Mouse (Mus musculus) bone marrow macrophage, adult 2 months (primary cell): ENCODE measurements around the gene Gm49340.

Experiments
- CTCF ChIP-seq: IDR thresholded peaks from 2 replicates; pipeline ENCODE4 v1.5.1; 2012; ENCODE audit warnings: low read depth, mild to moderate bottlenecking, low read length, moderate library complexity
- POLR2A ChIP-seq: IDR thresholded peaks from 2 replicates; pipeline ENCODE4 v1.6.1; 2012; ENCODE audit warnings: mild to moderate bottlenecking, low read depth, low read length, borderline replicate concordance

DNA sequence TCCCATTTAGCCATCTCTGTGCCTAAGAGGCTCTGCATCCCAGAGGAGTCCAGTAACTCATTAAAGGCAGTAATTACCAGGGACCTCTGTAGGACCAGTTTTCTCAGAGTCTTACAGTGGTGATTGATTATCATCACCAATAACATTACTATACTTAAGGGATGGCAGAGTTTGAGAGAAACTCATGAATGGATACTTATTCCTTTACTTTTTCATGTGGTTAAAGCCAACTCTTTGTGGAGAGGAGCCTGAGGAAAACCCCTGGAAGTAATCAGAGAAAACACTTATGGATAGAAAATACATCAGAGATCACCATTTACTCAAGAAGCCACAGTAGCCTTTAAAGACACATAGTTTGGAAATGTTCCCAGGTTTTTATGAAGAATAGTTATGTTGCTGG is 70.0 kb downstream of the Gm49340 start, which contains the start of gene Olfr1:
- TF ChIP-seq POLR2A: no peak
- TF ChIP-seq CTCF: no peak
